Mouse (Mus musculus): ENCODE measurements around the gene Spsb1. TPM values are rescaled to one million over a fixed set of nuclear protein-coding genes. Genes with fewer than 3 reads are reported as not detected.
A peak's percentile ranks its signal among the peaks of the same experiment; 100 is the strongest.

Gene Spsb1
- polyA plus RNA-seq, 1 experiment from 2014 or later = 19.9 TPM

DNA sequence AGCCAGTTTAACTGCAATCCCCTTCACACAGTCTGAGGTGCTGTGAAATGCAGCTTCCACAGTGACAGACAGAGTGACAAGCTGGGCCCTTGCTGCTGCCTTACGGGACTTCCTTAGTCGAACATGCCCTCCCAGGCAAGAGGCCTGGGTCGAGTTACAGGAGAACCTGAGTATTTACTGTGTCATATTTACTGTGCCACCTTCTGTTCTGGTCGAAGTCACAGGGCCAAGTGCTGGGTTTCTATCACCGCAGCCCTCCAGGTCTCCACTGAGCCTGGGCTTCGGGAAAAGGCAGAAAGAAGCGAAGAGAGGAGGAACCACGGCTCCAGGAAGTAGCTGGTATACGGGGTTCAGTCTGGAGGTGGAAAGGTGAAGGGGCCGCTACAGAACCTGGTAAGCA, 43.2 kb upstream of the Spsb1 start:
- Histone ChIP-seq H3K9me3 (ENCODE audit: control insufficient read depth, low read length) (no peaks in the 10 kb centered on the region), H3K36me3 (ENCODE audit: control insufficient read depth, insufficient read depth, low read length) (no peaks in the 10 kb centered on the region), H3K9ac (ENCODE audit: low read length) (no peak overlapping the region), H3K4me1 (replicated peaks; ENCODE audit: control insufficient read depth, insufficient read depth, low read length) (peaks cover 31% of the 10 kb centered on the region), H3K27me3 (replicated peaks; ENCODE audit: control insufficient read depth, insufficient read depth, low read length) (no peaks in the 10 kb centered on the region), H3K27ac (ENCODE audit: low read depth) (no peak overlapping the region), H3K4me3 (ENCODE audit: low read depth, low read length) (no peak overlapping the region), H3K4me2 (ENCODE audit: low read length) (no peak overlapping the region)
- no peak for DNase-seq (ENCODE audit: low spot score)
- 60% methylated on average over 10 of the region's 10 CpGs for WGBS
- ATAC-seq (replicated peaks; ENCODE audit: low FRiP score, low TSS enrichment, low read depth) = no peak

DNA sequence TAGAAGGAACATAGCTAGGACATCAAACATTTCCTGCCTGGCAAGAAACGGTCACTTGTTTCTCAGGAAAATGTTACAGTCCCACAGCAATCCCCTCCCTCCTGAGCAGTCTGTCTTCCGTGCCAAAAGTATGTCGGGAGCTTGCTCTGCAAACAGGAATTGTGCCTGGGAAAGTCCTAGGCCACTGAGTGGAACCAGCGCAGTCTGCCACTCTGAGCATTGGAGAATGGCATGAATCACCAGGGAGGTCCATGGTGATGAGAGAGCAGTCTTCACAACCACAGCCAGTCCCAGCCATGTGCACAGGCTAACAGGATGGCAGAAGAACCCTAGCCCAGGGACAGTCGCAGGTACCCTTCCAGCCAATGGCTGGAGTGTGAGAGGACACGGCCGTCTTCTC, 41.6 kb upstream of the Spsb1 start:
- Histone ChIP-seq H3K27me3 (replicated peaks; ENCODE audit: control insufficient read depth, insufficient read depth, low read length) (no peaks in the 10 kb centered on the region), H3K4me2 (ENCODE audit: low read length) (no peak overlapping the region), H3K9me3 (ENCODE audit: control insufficient read depth, low read length) (no peaks in the 10 kb centered on the region), H3K36me3 (ENCODE audit: control insufficient read depth, insufficient read depth, low read length) (no peaks in the 10 kb centered on the region), H3K9ac (ENCODE audit: low read length) (no peak overlapping the region), H3K4me3 (ENCODE audit: low read depth, low read length) (no peak overlapping the region), H3K4me1 (replicated peaks; ENCODE audit: control insufficient read depth, insufficient read depth, low read length) (peaks cover 17% of the 10 kb centered on the region), H3K27ac (ENCODE audit: low read depth) (no peak overlapping the region)
- no peak for DNase-seq (ENCODE audit: low spot score)
- ATAC-seq (replicated peaks; ENCODE audit: low FRiP score, low TSS enrichment, low read depth) = no peak
- WGBS = 71% methylated on average over 7 of the region's 7 CpGs

DNA sequence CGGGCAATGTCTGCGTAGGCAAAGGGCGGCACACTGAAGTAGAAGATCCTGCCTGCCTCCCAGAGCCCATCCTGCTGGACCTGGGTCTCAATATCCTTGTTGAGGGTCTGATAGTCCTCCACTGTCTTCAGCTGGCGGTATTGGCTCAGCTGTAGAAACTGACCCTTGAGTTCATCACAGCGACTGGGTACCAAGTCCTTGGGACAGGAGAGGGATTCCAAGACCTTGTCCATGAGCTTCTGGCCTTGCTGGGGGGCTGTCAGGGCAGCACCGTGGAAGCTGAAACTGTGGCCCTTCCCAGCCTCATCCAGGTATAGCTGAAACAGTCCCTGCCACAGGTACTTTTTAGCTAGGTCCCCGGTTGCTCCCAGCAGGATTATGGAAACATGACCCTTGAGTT, 41.1 kb upstream of the Spsb1 start:
- ATAC-seq (replicated peaks; ENCODE audit: low FRiP score, low TSS enrichment, low read depth) = no peak
- no peak overlapping the region for H3K4me3 ChIP-seq (ENCODE audit: low read depth, low read length)
- WGBS = 93% methylated on average over 7 of the region's 7 CpGs
- no peaks in the 10 kb centered on the region for H3K36me3 ChIP-seq (ENCODE audit: control insufficient read depth, insufficient read depth, low read length)
- H3K27me3 ChIP-seq (replicated peaks; ENCODE audit: control insufficient read depth, insufficient read depth, low read length) = no peaks in the 10 kb centered on the region
- H3K4me1 ChIP-seq (replicated peaks; ENCODE audit: control insufficient read depth, insufficient read depth, low read length) = peaks cover 17% of the 10 kb centered on the region
- no peak overlapping the region for H3K4me2 ChIP-seq (ENCODE audit: low read length)
- no peaks in the 10 kb centered on the region for H3K9me3 ChIP-seq (ENCODE audit: control insufficient read depth, low read length)
- no peak overlapping the region for H3K27ac ChIP-seq (ENCODE audit: low read depth)
- no peak for DNase-seq (ENCODE audit: low spot score)
- H3K9ac ChIP-seq (ENCODE audit: low read length) = no peak overlapping the region

DNA sequence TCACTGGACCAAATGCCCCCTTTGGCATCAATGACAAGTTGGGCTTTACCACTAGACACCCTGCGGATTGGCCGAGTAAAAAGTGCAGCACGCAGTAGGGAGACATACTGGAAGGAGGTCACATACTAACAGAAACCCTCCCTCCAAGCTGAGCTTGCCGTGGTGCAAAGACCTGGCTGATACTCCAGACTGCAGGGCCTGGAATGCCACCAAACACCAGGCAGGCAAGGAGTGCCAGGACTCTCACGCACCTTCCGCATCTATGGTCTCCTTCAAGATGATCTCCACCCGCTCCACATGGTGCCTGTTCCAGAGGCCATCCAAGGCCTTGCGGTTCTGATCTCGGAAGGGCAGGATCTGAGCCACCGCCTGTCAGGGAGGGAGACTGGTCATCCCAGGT, 39.4 kb upstream of the Spsb1 start:
- no peaks in the 10 kb centered on the region for H3K9me3 ChIP-seq (ENCODE audit: control insufficient read depth, low read length)
- no peak overlapping the region for H3K27ac ChIP-seq (ENCODE audit: low read depth)
- ATAC-seq (replicated peaks; ENCODE audit: low FRiP score, low TSS enrichment, low read depth) (no peak), DNase-seq (ENCODE audit: low spot score) (no peak)
- H3K4me1 ChIP-seq (replicated peaks; ENCODE audit: control insufficient read depth, insufficient read depth, low read length) = peaks cover 25% of the 10 kb centered on the region
- no peaks in the 10 kb centered on the region for H3K36me3 ChIP-seq (ENCODE audit: control insufficient read depth, insufficient read depth, low read length)
- 89% methylated on average over 10 of the region's 10 CpGs for WGBS
- no peak overlapping the region for H3K4me3 ChIP-seq (ENCODE audit: low read depth, low read length)
- no peak overlapping the region for H3K4me2 ChIP-seq (ENCODE audit: low read length)
- H3K9ac ChIP-seq (ENCODE audit: low read length) = no peak overlapping the region
- H3K27me3 ChIP-seq (replicated peaks; ENCODE audit: control insufficient read depth, insufficient read depth, low read length) = no peaks in the 10 kb centered on the region

DNA sequence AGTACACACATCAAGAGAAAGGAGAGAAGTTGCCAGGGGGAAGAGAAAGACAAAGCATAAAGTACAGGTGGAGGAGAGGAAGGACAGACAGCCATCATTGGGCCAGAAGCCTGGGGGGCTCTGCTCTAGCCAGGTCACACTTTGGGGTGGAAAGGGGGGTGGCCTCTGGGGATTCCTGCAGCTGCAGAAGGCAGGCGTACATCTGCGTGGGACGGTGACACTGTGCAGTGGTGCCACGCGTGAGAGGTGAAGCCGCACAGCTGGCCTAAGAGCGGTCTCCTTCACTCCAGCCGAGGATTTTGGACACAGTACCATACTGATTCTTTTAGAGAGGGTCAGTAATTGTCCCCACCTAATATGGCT, 37.8 kb upstream of the Spsb1 start:
- WGBS = 86% methylated on average over 8 of the region's 8 CpGs
- no peak for ATAC-seq (replicated peaks; ENCODE audit: low FRiP score, low TSS enrichment, low read depth)

DNA sequence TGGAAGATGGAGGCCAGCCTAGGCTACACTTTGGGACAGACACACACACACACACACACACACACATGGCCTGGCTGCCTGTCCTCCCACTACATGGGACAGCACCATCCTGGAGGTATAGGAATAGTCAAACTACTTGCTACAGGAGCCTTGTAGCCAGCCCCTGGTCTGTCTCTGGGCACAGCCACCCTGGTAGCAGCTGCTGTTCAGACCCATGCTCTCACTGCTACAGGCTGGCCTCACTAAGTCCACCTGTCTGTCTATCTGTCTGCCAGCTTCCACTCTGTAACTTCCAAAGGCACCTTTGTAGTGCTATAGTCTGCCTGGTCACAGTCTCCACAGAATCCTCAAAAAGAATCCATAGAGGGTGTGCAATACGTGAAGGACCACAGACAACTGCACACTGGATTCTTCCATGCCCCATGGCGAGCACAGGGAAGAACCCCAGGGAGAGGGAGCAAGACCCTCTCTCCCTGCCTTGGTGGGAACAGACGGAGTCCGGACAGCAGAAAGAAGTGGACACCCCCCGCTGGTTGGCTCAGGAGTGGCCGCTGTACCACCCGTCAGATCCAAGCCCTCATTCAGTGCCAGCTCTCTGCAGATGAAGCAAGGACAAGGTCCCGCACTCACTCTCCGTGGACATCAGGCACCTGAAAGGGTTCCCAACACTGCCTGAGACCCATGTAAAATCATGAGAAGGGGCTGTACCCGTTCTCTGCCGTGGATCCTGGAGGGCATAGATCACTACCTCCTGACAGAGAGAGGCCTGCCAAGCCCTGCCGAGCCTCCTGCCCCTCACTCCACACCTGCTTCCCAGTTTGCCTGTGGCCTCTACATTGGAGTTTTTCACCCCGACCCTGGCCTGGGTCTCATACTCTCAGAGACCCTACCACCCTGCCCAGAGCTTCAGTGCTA, 37.2 kb upstream of the Spsb1 start:
- H3K36me3 ChIP-seq (ENCODE audit: control insufficient read depth, insufficient read depth, low read length) = no peaks in the 10 kb centered on the region
- H3K4me1 ChIP-seq (replicated peaks; ENCODE audit: control insufficient read depth, insufficient read depth, low read length) = peaks cover 32% of the 10 kb centered on the region
- no peak for DNase-seq (ENCODE audit: low spot score)
- H3K9me3 ChIP-seq (ENCODE audit: control insufficient read depth, low read length) = no peaks in the 10 kb centered on the region
- no peak for ATAC-seq (replicated peaks; ENCODE audit: low FRiP score, low TSS enrichment, low read depth)
- H3K4me2 ChIP-seq (ENCODE audit: low read length) = no peak overlapping the region
- no peak overlapping the region for H3K27ac ChIP-seq (ENCODE audit: low read depth)
- no peaks in the 10 kb centered on the region for H3K27me3 ChIP-seq (replicated peaks; ENCODE audit: control insufficient read depth, insufficient read depth, low read length)
- H3K4me3 ChIP-seq (ENCODE audit: low read depth, low read length) = no peak overlapping the region
- no peak overlapping the region for H3K9ac ChIP-seq (ENCODE audit: low read length)
- 82% methylated on average over 13 of the region's 13 CpGs for WGBS

More for the DNA sequence above, 37.8 kb upstream of the Spsb1 start:
- H3K4me2 ChIP-seq (ENCODE audit: low read length) = no peak overlapping the region
- no peaks in the 10 kb centered on the region for H3K27me3 ChIP-seq (replicated peaks; ENCODE audit: control insufficient read depth, insufficient read depth, low read length)
- peaks cover 32% of the 10 kb centered on the region for H3K4me1 ChIP-seq (replicated peaks; ENCODE audit: control insufficient read depth, insufficient read depth, low read length)
- no peak overlapping the region for H3K27ac ChIP-seq (ENCODE audit: low read depth)
- no peaks in the 10 kb centered on the region for H3K9me3 ChIP-seq (ENCODE audit: control insufficient read depth, low read length)
- no peak for DNase-seq (ENCODE audit: low spot score)
- H3K9ac ChIP-seq (ENCODE audit: low read length) = no peak overlapping the region
- H3K4me3 ChIP-seq (ENCODE audit: low read depth, low read length) = no peak overlapping the region
- no peaks in the 10 kb centered on the region for H3K36me3 ChIP-seq (ENCODE audit: control insufficient read depth, insufficient read depth, low read length)

DNA sequence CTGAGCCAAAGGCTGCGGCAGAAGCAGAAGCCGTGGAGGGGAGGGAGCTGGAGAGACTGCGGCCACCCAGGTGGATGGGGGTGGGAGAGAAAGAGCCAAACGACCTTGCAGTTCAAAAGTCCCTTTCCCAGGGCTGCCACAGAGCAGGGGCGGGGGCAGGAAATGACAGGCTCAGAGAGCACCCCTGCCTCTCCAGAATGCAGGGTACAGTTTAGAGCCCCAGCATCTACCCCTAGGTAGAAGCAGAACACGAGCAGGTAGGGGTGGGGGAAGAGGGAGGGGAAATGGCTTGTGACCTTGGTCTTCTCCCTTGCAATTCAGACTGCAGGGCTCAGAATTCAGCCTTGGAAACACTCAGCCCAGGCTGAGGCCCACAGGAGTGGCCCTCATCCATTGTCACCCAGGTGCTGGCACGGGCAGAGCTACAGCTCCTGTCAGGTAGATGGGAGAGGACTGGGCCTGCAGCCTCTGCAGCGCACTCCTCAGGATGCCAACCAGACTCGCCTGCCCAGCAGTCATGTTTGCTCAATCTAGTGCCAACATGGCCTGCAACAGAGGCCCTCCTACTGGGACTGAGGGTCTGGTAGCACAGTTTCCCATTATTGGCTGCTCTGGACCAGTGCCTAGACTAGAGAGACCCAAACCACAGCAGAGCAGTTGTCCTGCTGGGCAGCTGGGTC, 36.3 kb upstream of the Spsb1 start:
- no peaks in the 10 kb centered on the region for H3K27me3 ChIP-seq (replicated peaks; ENCODE audit: control insufficient read depth, insufficient read depth, low read length)
- H3K9me3 ChIP-seq (ENCODE audit: control insufficient read depth, low read length) = no peaks in the 10 kb centered on the region
- H3K36me3 ChIP-seq (ENCODE audit: control insufficient read depth, insufficient read depth, low read length) = no peaks in the 10 kb centered on the region
- ATAC-seq (replicated peaks; ENCODE audit: low FRiP score, low TSS enrichment, low read depth) = no peak
- H3K27ac ChIP-seq (ENCODE audit: low read depth) = 0 out of 2 replicates have a peak overlapping the region, but pooled peaks have one; percentile 30
- 0 out of 2 replicates have a peak overlapping the region, but pooled peaks have one; percentile 15 for H3K9ac ChIP-seq (ENCODE audit: low read length)
- no peak for DNase-seq (ENCODE audit: low spot score)
- 0 out of 2 replicates have a peak overlapping the region, but pooled peaks have one; percentile 14 for H3K4me2 ChIP-seq (ENCODE audit: low read length)
- 31% methylated on average over 9 of the region's 9 CpGs for WGBS
- no peak overlapping the region for H3K4me3 ChIP-seq (ENCODE audit: low read depth, low read length)
- peaks cover 32% of the 10 kb centered on the region for H3K4me1 ChIP-seq (replicated peaks; ENCODE audit: control insufficient read depth, insufficient read depth, low read length)

DNA sequence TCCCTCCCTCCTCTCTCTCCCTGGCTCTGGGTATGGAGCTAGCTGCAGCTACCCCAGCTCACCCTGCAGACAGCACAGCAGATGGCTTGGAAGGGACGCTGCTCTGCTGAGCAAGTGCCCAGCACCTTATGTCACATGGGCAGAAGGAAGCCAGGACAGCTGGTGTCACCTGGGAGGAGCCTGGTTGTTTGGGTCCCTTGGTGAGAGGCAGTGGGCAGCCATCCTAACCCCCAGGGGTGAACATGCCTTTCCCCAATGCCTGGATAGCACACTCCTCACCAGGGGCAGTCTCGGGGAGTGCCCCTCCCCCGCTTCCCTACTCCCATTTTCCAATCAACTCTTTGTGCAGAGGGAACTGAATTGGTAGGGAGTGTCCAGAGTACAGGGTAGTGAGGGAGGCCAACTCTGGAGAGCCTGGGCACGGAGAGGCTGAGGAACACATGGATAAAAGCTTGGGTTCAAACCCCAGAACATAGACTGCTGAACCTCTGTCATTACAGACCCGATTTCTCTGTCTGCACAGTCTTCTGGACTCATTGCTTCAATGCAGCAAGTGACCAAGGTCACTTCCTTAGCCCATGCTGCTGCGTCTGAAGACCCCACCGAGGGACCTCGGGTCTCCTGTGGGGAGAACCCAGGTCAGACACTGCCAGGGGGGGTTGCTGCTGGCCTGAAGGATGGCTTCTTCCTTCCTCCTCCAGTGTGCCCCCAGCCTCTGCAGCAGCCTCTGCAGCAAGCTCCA, 35.5 kb upstream of the Spsb1 start:
- Histone ChIP-seq H3K9me3 (ENCODE audit: control insufficient read depth, low read length) (no peaks in the 10 kb centered on the region), H3K36me3 (ENCODE audit: control insufficient read depth, insufficient read depth, low read length) (no peaks in the 10 kb centered on the region), H3K9ac (ENCODE audit: low read length) (0 out of 2 replicates have a peak overlapping the region, but pooled peaks have one; percentile 15), H3K4me1 (replicated peaks; ENCODE audit: control insufficient read depth, insufficient read depth, low read length) (peaks cover 32% of the 10 kb centered on the region), H3K4me2 (ENCODE audit: low read length) (0 out of 2 replicates have a peak overlapping the region, but pooled peaks have one; percentile 14), H3K4me3 (ENCODE audit: low read depth, low read length) (no peak overlapping the region), H3K27ac (ENCODE audit: low read depth) (0 out of 2 replicates have a peak overlapping the region, but pooled peaks have one; percentile 30), H3K27me3 (replicated peaks; ENCODE audit: control insufficient read depth, insufficient read depth, low read length) (no peaks in the 10 kb centered on the region)
- ATAC-seq (replicated peaks; ENCODE audit: low FRiP score, low TSS enrichment, low read depth) = peak; percentile 37; the same call in 1 of the 2 replicates
- DNase-seq (ENCODE audit: low spot score) = peak; percentile 73
- 17% methylated on average over 8 of the region's 8 CpGs for WGBS

Measured in intestine, embryonic 14.5 days (tissue).